Mouse (Mus musculus) hindbrain, embryonic 14.5 days (tissue): ENCODE measurements around the gene Vmn1r200. TPM values are rescaled to one million over a fixed set of nuclear protein-coding genes. Genes with fewer than 3 reads are reported as not detected.
"Not testable (repeated sequence)": the region's sequence is repeated elsewhere in the genome, so short reads cannot be mapped to it uniquely, and the experiment has no call there.

Experiments
- ATAC-seq: fragments of 200-750 bp; cut with Nextera tagmentation; 2 replicates; pipeline ENCODE4 v1.8.0; 2017; ENCODE audit warnings: moderate number of reproducible peaks, mild to moderate bottlenecking, moderate TSS enrichment, moderate library complexity; ENCODE audit not compliant: low FRiP score
- DNase-seq: peaks from one replicate; pipeline ENCODE4 v3.0.0-alpha.2; 2015; ENCODE audit warnings: low spot score
- H3K27ac ChIP-seq: fragments of 300-500 bp; sonication (generic); 2 replicates; pipeline ENCODE4 v1.5.1; 2014; ENCODE audit warnings: mild to moderate bottlenecking, moderate library complexity
- H3K27me3 ChIP-seq: fragments of 300-500 bp; sonication (generic); 2 replicates; pipeline ENCODE4 v1.6.1; 2014; ENCODE audit warnings: mild to moderate bottlenecking, low read length, mixed read lengths; ENCODE audit not compliant: control insufficient read depth, insufficient read depth
- H3K36me3 ChIP-seq: fragments of 300-500 bp; sonication (generic); replicated peaks from 2 replicates; pipeline ENCODE4 v1.6.1; 2014; ENCODE audit not compliant: control insufficient read depth, insufficient read depth
- H3K4me1 ChIP-seq: fragments of 300-500 bp; sonication (generic); replicated peaks from 2 replicates; pipeline ENCODE4 v1.6.1; 2014; ENCODE audit warnings: antibody characterized with exemption, low read length, mixed read lengths; ENCODE audit not compliant: control insufficient read depth, insufficient read depth
- H3K4me2 ChIP-seq: fragments of 300-500 bp; sonication (generic); replicated peaks from 2 replicates; pipeline ENCODE4 v1.6.1; 2014; ENCODE audit warnings: mild to moderate bottlenecking, moderate library complexity
- H3K4me3 ChIP-seq: fragments of 300-500 bp; sonication (generic); replicated peaks from 2 replicates; pipeline ENCODE4 v1.5.1; 2014; ENCODE audit warnings: mild to moderate bottlenecking, low read length
- H3K9ac ChIP-seq: fragments of 300-500 bp; sonication (generic); 2 replicates; pipeline ENCODE4 v1.6.1; 2014
- H3K9me3 ChIP-seq: fragments of 300-500 bp; sonication (generic); 2 replicates; pipeline ENCODE4 v1.6.1; 2016; ENCODE audit warnings: low read length; ENCODE audit not compliant: control insufficient read depth
- WGBS: fragments of 180-500 bp; shearing (Covaris S2); extraction: QIAGEN DNeasy Blood & Tissue Kit; methylation state at CpG from one replicate; pipeline ENCODE4 v1.1.7; 2014; 5-methylcytosine and 5-hydroxymethylcytosine counted together
- polyA plus RNA-seq: library from polyadenylated mRNA; unstranded; fragments of >200 nt; fragmentation: Nextera tagmentation; extraction: Ambion mirVana; gene quantifications from 2 replicates; pipeline ENCODE4 v1.2.1, GENCODE M21; 2014

The Vmn1r200 gene
- polyA plus RNA-seq = 0.20 TPM in 1 of 2 replicates, not detected in the other

DNA sequence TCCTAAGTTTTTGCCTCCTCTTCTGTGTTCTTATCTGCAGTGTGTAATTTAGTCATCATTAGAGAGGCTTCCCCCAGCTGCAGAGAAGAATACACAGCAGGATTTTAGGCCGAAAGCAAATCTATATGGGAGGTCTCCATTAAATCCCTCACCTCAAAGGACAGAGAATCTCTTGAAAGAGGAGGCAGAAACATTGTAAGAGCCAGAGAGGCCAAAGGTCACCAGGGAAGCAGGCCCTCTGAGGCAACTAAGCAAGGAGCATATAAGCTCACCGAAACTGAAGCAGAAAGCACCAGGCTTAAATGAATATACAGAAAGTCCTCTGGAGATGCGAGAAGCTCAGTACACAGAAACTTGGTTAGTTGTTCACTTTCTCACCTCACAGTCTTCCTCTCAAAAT is at the start of gene Vmn1r200:
Gene Vmn1r200, plus strand, starts transcription at position 301 of the 400 bp plus-strand sequence.
- Histone ChIP-seq H3K27ac (no peak within 1 kb of the TSS), H3K27me3 (no peaks in the 10 kb centered on the region), H3K9ac (no peak within 1 kb of the TSS), H3K4me3 (no peak within 1 kb of the TSS), H3K36me3 (no peaks in the 10 kb centered on the region), H3K4me2 (no peak within 1 kb of the TSS), H3K4me1 (no peaks in the 10 kb centered on the region), H3K9me3 (no peaks in the 10 kb centered on the region)
- 41% methylated on average over 3 of the region's 3 CpGs for WGBS
- no peak for DNase-seq
- ATAC-seq = no peak

DNA sequence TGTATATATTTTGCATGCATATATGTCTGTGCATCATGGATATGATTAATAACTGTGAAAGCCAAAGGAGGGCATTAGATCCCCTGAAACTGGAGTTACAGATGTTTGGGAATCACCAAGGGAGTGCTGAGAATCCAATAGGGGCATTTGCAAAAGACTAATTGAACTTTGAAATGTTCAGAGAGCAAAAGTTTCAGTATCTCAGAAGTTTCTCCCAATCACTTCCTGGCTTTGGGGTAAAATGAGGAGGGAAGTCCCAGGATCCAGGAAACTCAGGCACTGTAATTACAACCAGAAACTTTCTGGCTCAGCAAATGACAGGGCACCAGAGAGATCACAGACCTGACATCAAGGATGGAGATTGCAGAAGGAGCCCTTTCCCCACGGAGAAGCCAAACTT is 40.1 kb upstream of the Vmn1r200 start, which contains the start of gene Vmn1r198:
Gene Vmn1r198, plus strand, starts transcription at position 301 of the 400 bp plus-strand sequence.
- WGBS = 67% methylated on average over 1 of the region's 1 CpGs
- Histone ChIP-seq H3K36me3 (no peaks in the 10 kb centered on the region), H3K9me3 (no peaks in the 10 kb centered on the region), H3K27me3 (no peaks in the 10 kb centered on the region), H3K9ac (no peak within 1 kb of the TSS), H3K4me2 (no peak within 1 kb of the TSS), H3K4me1 (no peaks in the 10 kb centered on the region), H3K4me3 (no peak within 1 kb of the TSS), H3K27ac (no peak within 1 kb of the TSS)
- ATAC-seq (no peak), DNase-seq (no peak)

DNA sequence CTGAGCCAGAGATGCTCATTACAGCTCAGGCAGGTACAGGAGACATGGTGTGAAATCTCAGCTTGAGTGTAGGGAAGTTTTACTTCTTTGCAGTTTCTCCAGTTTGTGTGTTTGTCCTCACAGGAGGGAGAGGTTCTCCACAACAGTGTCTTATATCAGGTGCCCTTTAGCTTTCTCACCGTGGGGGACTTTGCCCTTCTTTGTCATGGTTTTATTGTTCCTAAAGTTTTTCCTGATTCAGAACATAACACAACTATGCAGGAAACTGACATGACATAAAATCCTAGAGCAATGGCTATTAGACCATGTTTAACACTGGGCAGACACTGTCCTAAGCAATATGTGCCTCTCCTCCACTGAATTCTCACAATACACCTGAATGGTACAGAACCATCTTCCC is 39.4 kb upstream of the Vmn1r200 start:
- Histone ChIP-seq H3K9ac (no peak overlapping the region), H3K27ac (no peak overlapping the region), H3K4me2 (no peak overlapping the region), H3K4me3 (no peak overlapping the region), H3K9me3 (no peaks in the 10 kb centered on the region), H3K4me1 (no peaks in the 10 kb centered on the region), H3K36me3 (no peaks in the 10 kb centered on the region), H3K27me3 (no peaks in the 10 kb centered on the region)
- ATAC-seq = no peak
- 96% methylated on average over 1 of the region's 1 CpGs for WGBS
- DNase-seq = no peak

DNA sequence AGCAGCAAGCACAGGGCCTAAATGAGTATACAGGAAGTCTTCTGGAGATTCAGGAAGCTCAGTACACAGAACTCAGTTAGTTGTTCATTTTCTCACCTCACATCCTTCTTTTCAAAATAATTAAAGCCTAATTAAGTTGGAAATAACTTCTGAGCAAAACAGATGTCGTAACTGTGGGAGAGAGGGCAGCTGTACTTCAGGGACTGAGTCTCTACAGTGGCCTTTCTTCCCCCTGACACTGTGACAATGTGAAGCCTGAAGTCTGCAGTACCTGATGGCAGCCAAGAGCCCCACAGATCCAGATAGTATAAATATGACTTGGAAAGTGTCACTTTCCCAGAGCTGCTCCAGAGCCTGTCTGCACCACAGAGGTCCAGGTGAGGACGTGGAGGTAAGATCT is 10.7 kb upstream of the Vmn1r200 start, which contains the start of gene Vmn1r199:
Gene Vmn1r199, plus strand, starts transcription at position 301 of the 400 bp plus-strand sequence.
- WGBS = 84% methylated on average over 2 of the region's 2 CpGs
- ATAC-seq = no peak
- no peaks in the 10 kb centered on the region for H3K27me3 ChIP-seq
- H3K4me2 ChIP-seq = no peak within 1 kb of the TSS
- H3K9me3 ChIP-seq = no peaks in the 10 kb centered on the region
- H3K4me1 ChIP-seq = no peaks in the 10 kb centered on the region
- no peak for DNase-seq
- no peak within 1 kb of the TSS for H3K9ac ChIP-seq
- no peak within 1 kb of the TSS for H3K27ac ChIP-seq
- H3K36me3 ChIP-seq = no peaks in the 10 kb centered on the region
- H3K4me3 ChIP-seq = no peak within 1 kb of the TSS

DNA sequence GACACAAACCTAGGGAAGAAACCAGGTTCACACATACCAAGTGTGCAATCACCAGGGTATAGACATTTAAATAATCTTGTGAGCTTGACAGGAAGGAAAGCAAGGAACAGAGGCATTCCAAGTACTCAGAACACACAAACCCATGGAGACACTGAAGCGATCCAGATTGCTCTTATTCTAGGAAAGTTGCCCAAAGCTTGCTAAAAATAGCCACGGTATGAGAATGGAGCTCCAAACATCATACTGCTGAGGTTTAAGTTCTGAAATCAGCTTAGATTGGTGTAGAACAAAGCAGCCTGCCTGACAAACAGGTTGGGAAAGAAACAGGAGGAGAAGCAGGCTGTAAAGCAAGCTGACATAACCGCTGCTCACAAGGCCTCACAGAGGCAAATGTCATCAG is 9.0 kb upstream of the Vmn1r200 start:
- 75% methylated on average over 3 of the region's 3 CpGs for WGBS
- H3K4me2 ChIP-seq, H3K4me1 ChIP-seq, H3K9me3 ChIP-seq, H3K27ac ChIP-seq, H3K36me3 ChIP-seq, DNase-seq, H3K27me3 ChIP-seq, H3K4me3 ChIP-seq, H3K9ac ChIP-seq, ATAC-seq: not testable (repeated sequence)

DNA sequence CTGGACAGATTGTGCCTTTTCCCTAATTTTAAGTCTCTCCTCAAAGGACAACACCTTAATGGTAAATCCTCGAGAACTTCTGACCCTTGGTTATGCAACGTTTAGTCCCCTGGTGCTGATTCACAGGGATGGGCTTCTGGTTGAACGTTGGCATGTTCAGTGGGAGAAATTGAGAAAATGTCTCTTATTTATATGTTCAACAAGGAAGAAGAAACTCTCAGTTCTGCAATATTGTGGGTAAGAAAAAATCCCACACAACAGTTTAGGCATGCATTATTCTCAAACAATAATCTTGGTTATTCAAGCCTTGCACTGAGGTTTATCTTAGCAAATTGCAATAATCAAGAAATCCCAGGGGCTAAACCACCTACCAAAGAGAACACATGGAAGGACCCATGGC is 6.8 kb upstream of the Vmn1r200 start:
- Histone ChIP-seq H3K27me3 (no peaks in the 10 kb centered on the region), H3K9ac (no peak overlapping the region), H3K9me3 (no peaks in the 10 kb centered on the region), H3K4me3 (no peak overlapping the region), H3K27ac (no peak overlapping the region), H3K4me1 (no peaks in the 10 kb centered on the region), H3K4me2 (no peak overlapping the region), H3K36me3 (no peaks in the 10 kb centered on the region)
- ATAC-seq (no peak), DNase-seq (no peak)
- WGBS = 77% methylated on average over 3 of the region's 3 CpGs

DNA sequence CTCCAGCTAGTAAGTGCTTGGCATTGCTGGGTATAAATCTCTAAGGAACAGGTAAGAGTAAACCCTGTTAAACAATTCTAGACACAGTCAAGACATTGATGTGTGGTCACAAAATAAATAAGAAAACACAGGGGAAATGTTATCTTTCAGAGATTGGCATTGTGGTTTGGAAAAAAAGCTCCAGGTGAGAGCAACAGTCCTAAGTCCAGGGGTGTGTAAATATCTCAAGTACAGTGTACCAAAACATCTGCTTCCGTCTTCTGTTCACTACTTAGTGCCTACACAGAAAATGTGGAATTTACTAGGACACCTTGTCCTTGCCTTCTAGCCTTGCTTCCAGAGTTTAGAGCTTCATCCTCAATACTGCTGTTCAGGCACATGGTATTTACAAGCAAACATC is 3.1 kb upstream of the Vmn1r200 start:
- no peak overlapping the region for H3K27ac ChIP-seq
- H3K4me1 ChIP-seq = no peaks in the 10 kb centered on the region
- H3K4me3 ChIP-seq = no peak overlapping the region
- no peak for DNase-seq
- H3K9me3 ChIP-seq = no peaks in the 10 kb centered on the region
- H3K9ac ChIP-seq = no peak overlapping the region
- H3K36me3 ChIP-seq = no peaks in the 10 kb centered on the region
- no peak overlapping the region for H3K4me2 ChIP-seq
- ATAC-seq = no peak
- no peaks in the 10 kb centered on the region for H3K27me3 ChIP-seq
- WGBS = 85% methylated on average over 1 of the region's 1 CpGs

DNA sequence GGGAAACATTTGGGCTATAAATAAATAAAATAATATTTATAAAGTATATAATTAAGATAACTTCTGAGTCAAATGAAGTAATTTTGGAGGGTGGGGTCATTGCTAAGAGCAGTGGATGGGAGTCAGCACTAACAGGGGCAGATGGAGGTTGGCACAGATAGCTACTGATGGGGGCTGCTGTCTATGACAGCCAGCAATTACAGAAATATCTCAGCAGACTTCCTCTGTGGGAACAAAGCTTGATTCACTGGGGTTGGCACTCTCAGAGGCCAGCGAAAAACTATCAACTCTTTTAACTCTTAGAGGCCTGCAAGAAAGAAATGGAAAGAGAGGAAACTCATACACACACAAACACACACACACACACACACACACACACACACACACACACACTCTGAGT is 12.8 kb downstream of the Vmn1r200 start:
- H3K36me3 ChIP-seq = no peaks in the 10 kb centered on the region
- DNase-seq (no peak), ATAC-seq (no peak)
- H3K27ac ChIP-seq = no peak overlapping the region
- H3K4me1 ChIP-seq = no peaks in the 10 kb centered on the region
- H3K4me2 ChIP-seq = no peak overlapping the region
- no peak overlapping the region for H3K4me3 ChIP-seq
- 75% methylated on average over 1 of the region's 1 CpGs for WGBS
- H3K27me3 ChIP-seq = no peaks in the 10 kb centered on the region
- peaks cover 16% of the 10 kb centered on the region; the same call in 1 of the 2 replicates for H3K9me3 ChIP-seq
- no peak overlapping the region for H3K9ac ChIP-seq
